Mouse (Mus musculus): Measurements from ENCODE around the gene Rpl15. TPM values are rescaled to one million over a fixed set of nuclear protein-coding genes. Genes with fewer than 3 reads are reported as not detected.
A peak's percentile ranks its signal among the peaks of the same experiment; 100 is the strongest.
"Not testable (repeated sequence)": the region's sequence is repeated elsewhere in the genome, so short reads cannot be mapped to it uniquely, and the experiment has no call there.

The Rpl15 gene
- 1,000 to 10,000 TPM; 1,091 to 1,098 TPM for polyA plus RNA-seq (2017; shearing (Covaris generic))

- ATAC-seq, result peak; percentile 98
Measured at GRCm38 (mm10) chr14:18270529-18271441, at the start of gene Rpl15, which contains the start of gene Nkiras1. Gene Rpl15 (minus strand): TSS chr14:18271391. Gene Nkiras1 (plus strand): TSS chr14:18271136.

DNA sequence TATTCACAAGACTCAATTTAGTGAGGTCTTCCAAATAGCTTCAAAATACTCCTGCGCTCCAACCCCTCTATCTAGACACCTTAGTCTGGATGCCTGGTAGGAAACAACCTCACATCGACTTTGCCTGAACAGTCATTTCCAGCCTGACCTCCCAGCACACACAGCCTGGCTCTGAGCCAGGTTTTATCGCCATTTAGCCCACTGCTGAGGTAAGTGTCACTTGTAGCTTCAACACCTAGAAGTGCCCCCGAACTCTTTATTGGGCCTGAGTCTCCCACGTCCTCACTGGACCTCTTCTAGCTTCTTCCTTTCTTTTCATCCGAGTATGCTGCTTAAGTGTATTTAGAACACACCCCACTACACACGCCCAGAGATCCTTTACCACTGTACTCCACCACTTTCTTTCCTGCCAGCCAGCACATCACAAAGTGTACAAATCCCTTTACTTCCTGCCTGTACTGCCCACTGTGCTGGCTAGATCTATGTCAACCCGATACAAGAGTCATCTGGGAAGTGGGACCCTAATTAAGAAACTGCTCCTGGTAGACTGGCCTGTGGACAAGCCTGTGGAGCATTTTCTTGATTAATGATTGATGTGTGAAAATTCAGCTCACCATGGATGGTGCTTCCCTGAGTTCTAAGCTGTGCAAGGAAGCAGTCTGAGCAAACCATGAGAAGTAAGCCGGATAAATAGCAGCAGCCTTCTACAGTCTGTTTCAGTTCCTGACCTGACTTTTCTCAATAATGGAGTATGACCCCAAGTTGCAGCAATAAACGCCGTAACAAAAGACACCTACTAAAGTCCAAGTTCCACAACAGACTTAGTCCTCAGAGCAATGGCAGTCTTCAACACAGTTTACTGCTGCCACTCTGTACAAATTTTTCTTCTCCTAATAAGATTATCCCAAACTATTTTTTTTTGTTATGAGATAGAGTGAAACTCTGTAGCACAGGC, 46.5 kb upstream of the Rpl15 start:
- ATAC-seq, result no peak

DNA sequence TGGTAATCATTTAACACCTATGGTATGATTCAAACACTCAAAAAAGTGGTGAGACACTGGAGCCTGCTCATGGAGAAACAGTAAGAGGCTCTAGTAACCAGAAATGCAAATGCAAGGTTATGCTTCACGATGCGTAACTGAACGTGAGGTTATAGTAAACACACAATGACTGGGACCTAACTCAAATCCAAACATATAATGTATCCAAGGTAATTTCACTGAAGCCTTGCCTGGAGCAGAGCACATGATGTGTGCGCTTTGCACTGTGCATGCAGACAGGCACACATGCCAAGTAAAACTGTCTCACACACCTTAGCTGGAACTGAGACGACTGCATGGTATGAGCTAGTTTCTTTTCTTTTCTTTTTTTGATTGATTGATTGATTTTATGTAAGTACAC, 33.0 kb upstream of the Rpl15 start:
- no peak for ATAC-seq

GRCm38 (mm10) chr14:18303262-18303661, 32.1 kb upstream of the Rpl15 start:
- no peak for ATAC-seq

- no peak for ATAC-seq
Measured at GRCm38 (mm10) chr14:18302750-18303149, 31.6 kb upstream of the Rpl15 start.

GRCm38 (mm10) chr14:18301591-18301990, 30.4 kb upstream of the Rpl15 start:
- ATAC-seq, result peak; percentile 34

GRCm38 (mm10) chr14:18300676-18301075, 29.5 kb upstream of the Rpl15 start:
- no peak for ATAC-seq

DNA sequence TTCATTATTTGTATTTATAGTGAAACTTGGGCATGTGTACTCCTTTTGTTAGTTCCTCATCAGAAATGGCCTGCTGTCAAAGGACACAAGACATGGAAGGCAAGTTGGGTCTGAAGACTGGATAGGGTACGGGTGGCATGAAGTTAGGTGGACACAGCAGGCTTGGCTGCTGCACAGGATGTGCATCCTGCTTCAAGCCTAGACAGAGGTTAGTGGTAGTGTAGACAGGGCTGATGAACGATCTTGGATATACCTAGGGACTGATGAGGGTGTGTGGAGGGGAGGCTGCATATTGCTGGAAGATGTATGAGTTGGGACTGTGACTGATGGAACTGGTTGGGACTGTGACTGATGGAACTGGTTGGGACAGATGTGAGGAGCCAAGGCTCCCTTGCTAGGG, 27.7 kb upstream of the Rpl15 start:
- ATAC-seq, result peak; percentile 38

GRCm38 (mm10) chr14:18297441-18297840, 26.2 kb upstream of the Rpl15 start:
- no peak for ATAC-seq

DNA sequence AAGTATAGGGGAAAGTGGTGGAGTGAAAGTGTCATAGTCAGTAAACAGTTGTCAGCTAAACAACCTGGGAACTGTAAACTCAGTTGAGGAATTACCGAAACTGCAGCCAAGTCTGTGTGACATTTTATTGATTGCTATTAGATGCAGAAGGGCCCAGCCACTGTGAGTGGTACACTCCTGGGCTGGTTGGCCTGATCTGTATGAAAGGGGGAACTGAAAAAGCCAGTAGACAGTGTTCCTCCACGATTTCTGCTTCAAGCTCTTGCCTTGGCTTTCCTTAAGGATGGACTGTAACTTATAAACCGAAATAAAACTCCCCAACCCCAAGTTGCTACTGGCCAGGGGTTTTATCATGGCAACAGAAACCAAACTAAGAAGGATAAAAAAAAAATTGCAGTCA, 21.4 kb upstream of the Rpl15 start:
- no peak for ATAC-seq

DNA sequence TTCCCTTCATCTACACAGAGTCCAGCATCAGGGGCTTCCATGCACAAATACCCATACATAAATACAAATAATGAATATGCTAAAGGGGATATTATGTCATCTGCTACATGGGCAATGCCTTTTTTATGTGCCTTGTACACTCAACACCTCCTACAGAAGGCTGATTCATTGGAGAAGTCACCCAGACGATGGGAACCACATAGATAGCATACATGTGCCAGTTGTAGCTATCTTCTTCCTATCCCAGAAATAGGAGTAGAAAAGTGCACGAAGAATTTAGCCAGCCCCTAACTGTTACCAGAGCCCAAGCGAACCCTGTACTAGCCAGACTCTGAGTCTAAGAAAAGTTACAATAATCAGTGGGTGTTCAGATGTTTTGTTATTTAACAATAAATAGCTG, 20.9 kb upstream of the Rpl15 start:
- ATAC-seq, result no peak

DNA sequence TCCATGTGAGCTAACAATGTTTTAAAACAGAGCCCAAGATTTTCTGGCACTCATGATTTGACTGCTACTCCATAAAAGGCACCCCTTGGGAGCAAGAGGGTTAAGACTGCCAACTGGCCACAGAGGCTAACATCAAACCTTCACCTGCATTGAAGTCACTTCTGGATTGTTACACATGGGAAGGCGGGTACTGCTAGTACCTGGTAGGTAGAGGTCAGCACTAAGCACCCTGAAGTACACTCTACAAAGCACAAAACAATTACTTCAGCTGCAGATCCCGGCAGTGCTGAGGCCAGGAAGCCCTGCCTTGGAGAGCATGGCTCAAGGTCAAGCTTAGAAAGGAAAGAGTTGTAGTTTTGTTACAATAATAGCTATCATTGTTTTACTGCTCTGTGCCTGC, 16.2 kb upstream of the Rpl15 start:
- ATAC-seq, result no peak

DNA sequence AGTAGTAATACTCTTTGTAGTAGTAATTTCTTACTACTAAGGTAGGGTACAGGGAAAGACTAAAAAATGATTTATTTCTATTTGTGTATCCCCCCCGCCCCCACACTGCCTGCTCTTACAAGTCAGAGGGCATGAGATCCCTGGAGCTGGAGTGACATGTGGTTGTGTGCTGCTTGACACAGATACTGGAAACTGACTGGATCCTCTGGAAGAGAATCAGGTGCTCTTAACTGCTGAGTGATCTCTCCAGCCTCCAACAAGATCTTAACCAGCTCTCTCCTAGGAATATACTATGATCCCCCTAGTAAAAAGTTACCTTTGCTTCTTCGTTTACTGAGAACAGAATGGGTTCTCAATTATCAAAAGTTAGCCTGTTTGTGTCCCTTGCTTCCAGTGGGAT, 15.2 kb upstream of the Rpl15 start:
- no peak for ATAC-seq

DNA sequence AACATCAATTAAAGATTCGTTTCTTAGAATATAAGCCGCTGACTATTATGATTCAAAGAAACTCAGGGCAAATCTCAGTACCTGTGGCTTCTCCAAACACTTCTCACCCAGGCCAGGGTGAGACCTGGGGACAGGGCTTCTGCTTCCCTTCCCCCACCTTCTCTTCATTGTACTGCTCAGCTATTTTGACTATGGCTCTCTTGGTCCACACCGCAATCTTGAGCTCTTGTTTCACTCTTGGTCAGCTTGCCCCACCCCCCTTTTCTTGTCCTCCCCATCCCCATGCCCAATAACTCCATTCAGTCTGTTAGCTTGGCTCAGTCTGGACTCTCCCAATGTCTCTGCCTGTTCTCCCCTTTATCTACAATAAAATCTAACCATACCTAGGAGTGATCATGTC, 14.3 kb upstream of the Rpl15 start:
- no peak for ATAC-seq

DNA sequence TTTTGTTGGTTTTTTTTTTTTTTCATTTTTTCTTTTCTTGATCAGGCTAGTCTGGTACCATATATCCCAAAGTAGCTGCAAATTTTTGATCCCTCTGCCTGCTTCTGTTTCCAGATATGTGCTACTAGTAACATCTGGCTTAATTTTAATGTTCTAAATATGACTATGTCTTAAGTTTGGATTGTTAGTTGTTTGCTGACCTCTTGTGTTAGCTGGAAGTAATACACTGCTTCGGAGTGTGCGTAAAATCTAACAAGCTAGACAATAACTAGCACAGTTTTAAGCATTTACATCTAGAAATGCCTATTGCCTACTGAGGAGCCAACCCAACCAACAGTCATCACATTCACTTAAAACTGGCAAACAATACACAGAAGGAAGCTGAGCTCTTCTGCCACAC, 13.4 kb upstream of the Rpl15 start:
- peak; percentile 61 for ATAC-seq

GRCm38 (mm10) chr14:18280375-18280774, 9.2 kb upstream of the Rpl15 start:
- ATAC-seq, result no peak

DNA sequence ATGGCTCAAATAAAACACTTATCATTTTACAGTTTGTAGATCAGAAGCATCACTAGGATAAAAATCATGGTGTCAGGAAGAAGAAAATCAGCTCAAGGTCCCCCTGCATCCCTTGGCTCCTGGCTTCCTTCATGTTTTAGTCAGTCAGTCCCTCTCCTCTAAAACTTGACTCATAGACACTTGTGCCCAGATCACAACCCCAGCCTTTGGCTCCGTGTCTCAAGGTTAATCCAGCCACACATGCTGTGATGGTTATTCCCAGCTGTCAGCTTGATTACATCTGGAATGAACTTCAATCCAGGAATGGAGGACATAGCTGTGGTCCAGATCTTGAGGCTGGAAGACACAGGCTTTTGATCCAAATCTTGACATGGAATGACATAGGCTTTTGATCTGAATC, 3.3 kb upstream of the Rpl15 start:
- ATAC-seq, result no peak

DNA sequence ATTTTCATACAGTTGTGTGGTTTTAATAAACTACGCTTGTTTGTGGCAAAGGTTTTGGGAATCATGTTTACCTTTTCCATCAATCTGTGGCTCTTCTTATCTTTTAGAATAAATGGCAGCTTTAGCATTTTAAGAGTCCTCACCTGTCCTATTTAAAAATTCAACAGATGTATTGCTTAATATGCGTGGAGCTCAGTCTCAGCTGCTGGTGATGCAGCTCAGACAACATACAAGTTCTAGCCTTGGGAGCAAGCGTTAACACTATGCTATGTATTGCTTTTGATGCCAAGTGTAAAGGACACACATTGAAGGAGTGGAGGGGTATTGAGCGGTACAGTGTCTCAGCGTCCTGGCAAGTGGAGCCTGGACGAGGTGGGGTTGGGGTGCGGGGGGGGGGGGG, 475 bp upstream of the Rpl15 start:
- no peak for ATAC-seq

- not testable (repeated sequence) for ATAC-seq
Measured at GRCm38 (mm10) chr14:18269947-18270528, 1.2 kb downstream of the Rpl15 start.

- ATAC-seq, result no peak
Measured at GRCm38 (mm10) chr14:18263427-18263826, 7.8 kb downstream of the Rpl15 start.

DNA sequence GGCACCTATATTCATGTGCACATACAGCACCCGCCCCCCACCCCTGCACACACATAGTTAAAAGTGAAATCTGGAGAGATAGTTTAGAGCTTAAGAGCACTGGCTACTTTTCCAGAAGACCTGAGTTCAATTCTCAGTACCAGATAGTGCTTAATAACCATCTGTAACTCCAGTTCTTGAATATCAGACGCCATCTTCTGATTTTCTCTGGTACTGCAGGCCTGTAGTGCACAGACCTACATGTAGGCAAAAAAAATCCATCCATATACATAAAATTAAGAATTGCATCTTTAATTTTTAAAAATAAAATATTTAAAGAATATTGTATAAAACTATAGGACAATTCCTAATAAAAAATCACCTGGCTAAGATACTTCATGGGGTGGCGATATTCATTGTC, 10.0 kb downstream of the Rpl15 start:
- no peak for ATAC-seq

- ATAC-seq, result no peak
Measured at GRCm38 (mm10) chr14:18242638-18243130, 28.5 kb downstream of the Rpl15 start.

DNA sequence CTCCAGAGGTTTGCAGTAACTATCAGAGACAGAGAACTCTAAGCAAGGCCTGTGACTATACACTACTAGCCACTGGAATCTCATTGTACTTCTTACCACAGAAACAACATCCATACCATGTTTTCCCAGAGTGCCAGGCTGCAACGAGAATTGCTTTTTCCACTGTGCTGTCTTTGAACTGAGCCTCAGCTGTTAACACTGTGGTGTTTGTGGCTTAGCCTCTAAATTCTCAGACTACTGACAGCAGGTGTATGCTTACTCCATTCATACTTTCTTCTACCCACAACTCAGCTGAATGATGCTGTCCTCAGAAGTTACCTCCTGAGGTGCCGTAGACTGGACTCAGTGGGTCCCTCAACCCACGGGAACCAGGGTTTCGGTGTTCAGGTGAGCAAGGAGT, 29.4 kb downstream of the Rpl15 start:
- no peak for ATAC-seq

Data from activated CD4-positive, CD25-positive, alpha-beta regulatory T cell, adult 4 months (primary cell).